In the genomic region with DNA sequence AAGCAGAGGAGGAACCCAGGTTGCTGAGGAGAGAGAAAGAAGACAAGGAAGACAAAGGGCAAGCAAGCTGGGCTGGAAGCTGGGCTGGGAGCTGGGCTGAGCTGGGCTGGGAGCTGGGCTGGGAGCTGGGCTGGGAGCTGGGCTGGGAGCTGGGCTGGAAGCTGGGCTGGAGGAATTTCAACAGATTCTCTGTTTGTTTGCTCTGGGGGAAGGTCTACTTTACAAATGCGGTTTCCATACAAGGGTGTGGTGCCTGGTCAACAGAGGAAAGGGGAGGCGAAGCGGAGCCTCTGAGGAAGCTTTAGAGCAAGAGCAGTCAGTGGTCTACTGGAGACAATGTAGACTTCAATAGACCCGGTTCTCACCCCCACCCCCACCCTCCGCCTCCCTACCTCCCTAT, we compare ENCODE assay signal across 12 mouse cellular contexts. TPM values are rescaled to one million over a fixed set of nuclear protein-coding genes. Genes with fewer than 3 reads are reported as not detected.
DNase-seq lines count a peak whose midpoint lies in the region; ATAC-seq lines count a peak whose summit lies in the region.
"Had no signal": no experiment of that assay in that cellular context is flagged by ENCODE, and none has a peak within 500 bp of the region (broad histone marks: within the 10 kb centered on the region; RNA-seq: fewer than 3 reads in every experiment).

No protein-coding gene starts in this region.

- no peaks in the 10 kb centered on the region for H3K9me3 ChIP-seq in heart, embryonic 11.5 days (replicated peaks; ENCODE audit: control insufficient read depth, low read length)
- no peaks in the 10 kb centered on the region for H3K9me3 ChIP-seq in midbrain, embryonic 11.5 days (ENCODE audit: control insufficient read depth, low read length)
- H3K9me3 ChIP-seq in midbrain, embryonic 13.5 days = no peaks in the 10 kb centered on the region
- H3K9me3 ChIP-seq in limb, embryonic 13.5 days = no peaks in the 10 kb centered on the region
- H3K9me3 ChIP-seq in stomach, embryonic 15.5 days = no peaks in the 10 kb centered on the region

- H3K4me1 ChIP-seq in heart, embryonic 11.5 days (ENCODE audit: control insufficient read depth, insufficient read depth, low read length) = no peaks in the 10 kb centered on the region
- no peaks in the 10 kb centered on the region for H3K4me1 ChIP-seq in midbrain, embryonic 11.5 days (ENCODE audit: control insufficient read depth, insufficient read depth, low read length)
- no peaks in the 10 kb centered on the region; the same call in 1 of the 2 replicates for H3K4me1 ChIP-seq in midbrain, embryonic 13.5 days (replicated peaks)
- no peaks in the 10 kb centered on the region for H3K4me1 ChIP-seq in limb, embryonic 13.5 days
- H3K4me1 ChIP-seq in stomach, embryonic 15.5 days = no peaks in the 10 kb centered on the region

- no peaks in the 10 kb centered on the region for H3K27me3 ChIP-seq in heart, embryonic 11.5 days (ENCODE audit: control insufficient read depth, insufficient read depth, low read length)
- H3K27me3 ChIP-seq in midbrain, embryonic 11.5 days (ENCODE audit: control insufficient read depth, insufficient read depth, low read length) = no peaks in the 10 kb centered on the region
- no peaks in the 10 kb centered on the region for H3K27me3 ChIP-seq in midbrain, embryonic 13.5 days
- no peaks in the 10 kb centered on the region for H3K27me3 ChIP-seq in limb, embryonic 13.5 days
- no peaks in the 10 kb centered on the region for H3K27me3 ChIP-seq in stomach, embryonic 15.5 days (replicated peaks)

- 40% methylated on average over 5 of the region's 5 CpGs for WGBS in heart, embryonic 11.5 days (ENCODE audit: insufficient replicate concordance)
- WGBS in midbrain, embryonic 11.5 days = 23% methylated on average over 5 of the region's 5 CpGs
- 30% methylated on average over 5 of the region's 5 CpGs for WGBS in midbrain, embryonic 13.5 days
- WGBS in limb, embryonic 13.5 days = 62% methylated on average over 5 of the region's 5 CpGs
- whole genome bisulfite sequencing in stomach, embryonic 15.5 days = 42% methylated on average over 5 of the region's 5 CpGs

- H3K4me3 ChIP-seq in heart, embryonic 11.5 days (ENCODE audit: low read depth, low read length) = no peak overlapping the region
- H3K4me3 ChIP-seq in midbrain, embryonic 11.5 days (ENCODE audit: low read depth, low read length) = no peak overlapping the region
- H3K4me3 ChIP-seq in midbrain, embryonic 13.5 days (replicated peaks) = no peak overlapping the region
- H3K4me3 ChIP-seq in limb, embryonic 13.5 days = no peak overlapping the region
- H3K4me3 ChIP-seq in stomach, embryonic 15.5 days (replicated peaks) = no peak overlapping the region

- intact Hi-C loops in left cerebral cortex, postnatal 25 days (cut with DNase I) = no loop called here

- no peak for ATAC-seq in heart, embryonic 11.5 days (replicated peaks; ENCODE audit: insufficient number of reproducible peaks, low FRiP score, low TSS enrichment)
- peak; percentile 76; the same call in 1 of the 2 replicates for ATAC-seq in midbrain, embryonic 11.5 days (ENCODE audit: low FRiP score)
- no peak for ATAC-seq in midbrain, embryonic 13.5 days
- ATAC-seq in limb, embryonic 13.5 days (ENCODE audit: low FRiP score, low read depth) = peak; percentile 24; the same call in 1 of the 2 replicates
- peak; percentile 85 for ATAC-seq in stomach, embryonic 15.5 days (ENCODE audit: insufficient read depth, low FRiP score, low read depth)

- 0 out of 2 replicates have a peak overlapping the region, but pooled peaks have one; percentile 16 for H3K9ac ChIP-seq in heart, embryonic 11.5 days (ENCODE audit: low read depth, low read length)
- H3K9ac ChIP-seq in midbrain, embryonic 11.5 days (ENCODE audit: low read length) = no peak overlapping the region
- no peak overlapping the region for H3K9ac ChIP-seq in midbrain, embryonic 13.5 days (replicated peaks)
- H3K9ac ChIP-seq in limb, embryonic 13.5 days = no peak overlapping the region
- H3K9ac ChIP-seq in stomach, embryonic 15.5 days = no peak overlapping the region

- H3K36me3 ChIP-seq in heart, embryonic 11.5 days (ENCODE audit: control insufficient read depth, insufficient read depth, low read length) = no peaks in the 10 kb centered on the region
- no peaks in the 10 kb centered on the region for H3K36me3 ChIP-seq in midbrain, embryonic 11.5 days (ENCODE audit: control insufficient read depth, insufficient read depth, low read length)
- no peaks in the 10 kb centered on the region for H3K36me3 ChIP-seq in midbrain, embryonic 13.5 days
- no peaks in the 10 kb centered on the region for H3K36me3 ChIP-seq in limb, embryonic 13.5 days
- no peaks in the 10 kb centered on the region for H3K36me3 ChIP-seq in stomach, embryonic 15.5 days

- peak overlapping the region; percentile 22 for H3K4me2 ChIP-seq in heart, embryonic 11.5 days
- no peak overlapping the region for H3K4me2 ChIP-seq in midbrain, embryonic 11.5 days
- no peak overlapping the region for H3K4me2 ChIP-seq in midbrain, embryonic 13.5 days (replicated peaks)
- no peak overlapping the region for H3K4me2 ChIP-seq in limb, embryonic 13.5 days (replicated peaks)
- H3K4me2 ChIP-seq in stomach, embryonic 15.5 days = peak overlapping the region; percentile 13; the same call in 1 of the 2 replicates

- no peak overlapping the region for H3K27ac ChIP-seq in heart, embryonic 11.5 days (ENCODE audit: low read depth, low read length)
- no peak overlapping the region for H3K27ac ChIP-seq in midbrain, embryonic 11.5 days (ENCODE audit: low read depth, low read length)
- no peak overlapping the region for H3K27ac ChIP-seq in midbrain, embryonic 13.5 days
- H3K27ac ChIP-seq in limb, embryonic 13.5 days = no peak overlapping the region
- no peak overlapping the region for H3K27ac ChIP-seq in stomach, embryonic 15.5 days

- DNase-seq in heart, adult 8-10 months (ENCODE audit: low spot score) = no peak
- peak; percentile 84 for DNase-seq in midbrain, embryonic 11.5 days (ENCODE audit: low spot score, missing footprints)
- no peak for DNase-seq in left cerebral cortex, postnatal 25 days (ENCODE audit: low spot score in 2 of 2)
- no peak for DNase-seq in T-cell, adult 2 months (ENCODE audit: low spot score)
- DNase-seq: kidney, adult 2 months had no signal

RNA-seq across cellular contexts. Expression of a gene that starts 9.4 kb away (rescaled TPM):
- 22.2 and 26.3 TPM in 2 replicates for polyA plus RNA-seq in heart, embryonic 11.5 days (2014; fragmentation: Nextera tagmentation; extraction: Ambion mirVana)
- total RNA-seq in heart, adult 8-10 months (2022) = not detected
- 1.3 and 2.3 TPM in 2 replicates for polyA plus RNA-seq in midbrain, embryonic 11.5 days (2014; fragmentation: Nextera tagmentation; extraction: Ambion mirVana)
- polyA plus RNA-seq in midbrain, embryonic 13.5 days (2015; fragmentation: Nextera tagmentation; extraction: Ambion mirVana) = 1.3 and 1.7 TPM in 2 replicates
- polyA plus RNA-seq in limb, embryonic 13.5 days (2015; fragmentation: Nextera tagmentation; extraction: Ambion mirVana) = 12.4 and 14.1 TPM in 2 replicates
- 4.0 and 4.4 TPM in 2 replicates for polyA plus RNA-seq in stomach, embryonic 15.5 days (2015; fragmentation: Nextera tagmentation; extraction: Ambion mirVana)
- total RNA-seq in left cerebral cortex, postnatal 25 days (2021) = not detected
- polyA plus RNA-seq: cortical plate, adult 2 months; gonadal fat pad, adult 2 months had no signal

RNA-seq across cellular contexts. Expression of a gene that starts 28.2 kb away (rescaled TPM):
- not detected in 2 replicates for polyA plus RNA-seq in heart, embryonic 11.5 days (2014; fragmentation: Nextera tagmentation; extraction: Ambion mirVana)
- not detected for total RNA-seq in heart, adult 8-10 months (2022)
- polyA plus RNA-seq in midbrain, embryonic 11.5 days (2014; fragmentation: Nextera tagmentation; extraction: Ambion mirVana) = not detected in 2 replicates
- not detected in 2 replicates for polyA plus RNA-seq in midbrain, embryonic 13.5 days (2015; fragmentation: Nextera tagmentation; extraction: Ambion mirVana)
- 0.05 and 0.11 TPM in 2 replicates for polyA plus RNA-seq in limb, embryonic 13.5 days (2015; fragmentation: Nextera tagmentation; extraction: Ambion mirVana)
- not detected in 2 replicates for polyA plus RNA-seq in stomach, embryonic 15.5 days (2015; fragmentation: Nextera tagmentation; extraction: Ambion mirVana)
- total RNA-seq in left cerebral cortex, postnatal 25 days (2021) = not detected
- polyA plus RNA-seq: cortical plate, adult 2 months; gonadal fat pad, adult 2 months; limb, embryonic 11.5 days had no signal

RNA-seq across cellular contexts. Expression of a gene that starts 28.2 kb away (rescaled TPM):
- 0.30 and 0.35 TPM in 2 replicates for polyA plus RNA-seq in heart, embryonic 11.5 days (2014; fragmentation: Nextera tagmentation; extraction: Ambion mirVana)
- not detected for total RNA-seq in heart, adult 8-10 months (2022)
- polyA plus RNA-seq in midbrain, embryonic 11.5 days (2014; fragmentation: Nextera tagmentation; extraction: Ambion mirVana) = not detected in 2 replicates
- polyA plus RNA-seq in midbrain, embryonic 13.5 days (2015; fragmentation: Nextera tagmentation; extraction: Ambion mirVana) = not detected in 2 replicates
- polyA plus RNA-seq in limb, embryonic 13.5 days (2015; fragmentation: Nextera tagmentation; extraction: Ambion mirVana) = 0.18 and 0.25 TPM in 2 replicates
- polyA plus RNA-seq in stomach, embryonic 15.5 days (2015; fragmentation: Nextera tagmentation; extraction: Ambion mirVana) = not detected in 2 replicates
- not detected for total RNA-seq in left cerebral cortex, postnatal 25 days (2021)
- polyA plus RNA-seq: cortical plate, adult 2 months; gonadal fat pad, adult 2 months; limb, embryonic 11.5 days had no signal

RNA-seq across cellular contexts. Expression of a gene that starts 28.3 kb away (rescaled TPM):
- not detected in 2 replicates for polyA plus RNA-seq in heart, embryonic 11.5 days (2014; fragmentation: Nextera tagmentation; extraction: Ambion mirVana)
- not detected for total RNA-seq in heart, adult 8-10 months (2022)
- polyA plus RNA-seq in midbrain, embryonic 11.5 days (2014; fragmentation: Nextera tagmentation; extraction: Ambion mirVana) = not detected in 2 replicates
- polyA plus RNA-seq in midbrain, embryonic 13.5 days (2015; fragmentation: Nextera tagmentation; extraction: Ambion mirVana) = not detected in 2 replicates
- not detected in 2 replicates for polyA plus RNA-seq in limb, embryonic 13.5 days (2015; fragmentation: Nextera tagmentation; extraction: Ambion mirVana)
- not detected in 2 replicates for polyA plus RNA-seq in stomach, embryonic 15.5 days (2015; fragmentation: Nextera tagmentation; extraction: Ambion mirVana)
- total RNA-seq in left cerebral cortex, postnatal 25 days (2021) = not detected
- polyA plus RNA-seq: cortical plate, adult 2 months; gonadal fat pad, adult 2 months; kidney, adult 2 months; limb, embryonic 11.5 days had no signal

RNA-seq across cellular contexts. Expression of a gene that starts 58.9 kb away (rescaled TPM):
- 0.10 TPM in 1 of 2 replicates, not detected in the other for polyA plus RNA-seq in heart, embryonic 11.5 days (2014; fragmentation: Nextera tagmentation; extraction: Ambion mirVana)
- not detected for total RNA-seq in heart, adult 8-10 months (2022)
- not detected in 2 replicates for polyA plus RNA-seq in midbrain, embryonic 11.5 days (2014; fragmentation: Nextera tagmentation; extraction: Ambion mirVana)
- not detected in 2 replicates for polyA plus RNA-seq in midbrain, embryonic 13.5 days (2015; fragmentation: Nextera tagmentation; extraction: Ambion mirVana)
- not detected in 2 replicates for polyA plus RNA-seq in limb, embryonic 13.5 days (2015; fragmentation: Nextera tagmentation; extraction: Ambion mirVana)
- not detected in 2 replicates for polyA plus RNA-seq in stomach, embryonic 15.5 days (2015; fragmentation: Nextera tagmentation; extraction: Ambion mirVana)
- total RNA-seq in left cerebral cortex, postnatal 25 days (2021) = not detected
- polyA plus RNA-seq: cortical plate, adult 2 months; gonadal fat pad, adult 2 months; limb, embryonic 11.5 days had no signal

Comparison
In these comparisons a context has a peak if more than half of its experiments do, and no peak if none do; other contexts are left out.
1. ATAC-seq: peak in midbrain, embryonic 11.5 days (single experiment), limb, embryonic 13.5 days (single experiment) and stomach, embryonic 15.5 days (single experiment); none in heart, embryonic 11.5 days (single experiment) and midbrain, embryonic 13.5 days (single experiment).
2. H3K4me2 ChIP-seq: peak in heart, embryonic 11.5 days (single experiment) and stomach, embryonic 15.5 days (single experiment); none in midbrain, embryonic 11.5 days (single experiment), midbrain, embryonic 13.5 days (single experiment) and limb, embryonic 13.5 days (single experiment).